Comparison of ENCODE assay signal across 23 mouse cellular contexts in genomic region chr5:43863642-43864041, GRCm38 (mm10). TPM values are rescaled to one million over a fixed set of nuclear protein-coding genes. Genes with fewer than 3 reads are reported as not detected.
A peak's percentile ranks its signal among the peaks of the same experiment; 100 is the strongest.
DNase-seq lines count a peak whose midpoint lies in the region; ATAC-seq and TF ChIP-seq lines count a peak whose summit lies in the region.
"Had no signal": no experiment of that assay in that cellular context is flagged by ENCODE, and none has a peak within 500 bp of the region (broad histone marks: within the 10 kb centered on the region; RNA-seq: fewer than 3 reads in every experiment).

No protein-coding gene starts in this region.

- no peak for DNase-seq in intestine, embryonic 14.5 days (ENCODE audit: low spot score)
- DNase-seq in yolk sac, embryonic 10.5 days (ENCODE audit: low spot score), result peak; percentile 26
- DNase-seq in kidney, adult 11 months, result no peak
- DNase-seq in thymus, postnatal 14 days, result no peak
- DNase-seq: adrenal gland, postnatal 10 days; adrenal gland, postnatal 36 days; cerebellum, adult 18-20 months; cerebellum, adult 9-10 months; cerebellum, postnatal 14 days; gastrocnemius, postnatal 10 days; gastrocnemius, postnatal 36 days; heart, postnatal 36 days had no signal

- peak; percentile 69; the same call in 1 of the 2 replicates for ATAC-seq in intestine, embryonic 14.5 days (replicated peaks; ENCODE audit: low FRiP score, low TSS enrichment, low read depth)
- peak; percentile 68 for ATAC-seq in intestine, postnatal 0 days
- 0 out of 2 replicates have a peak, but pooled peaks have one; percentile 29 for ATAC-seq in stomach, embryonic 15.5 days (ENCODE audit: insufficient read depth, low FRiP score, low read depth)
- no peak for ATAC-seq in hindbrain, embryonic 12.5 days (ENCODE audit: low FRiP score)
- ATAC-seq: forebrain, embryonic 13.5 days; forebrain, embryonic 16.5 days had no signal

- H3K4me3 ChIP-seq in intestine, embryonic 14.5 days (ENCODE audit: low read depth, low read length), result no peak overlapping the region
- H3K4me3 ChIP-seq in intestine, postnatal 0 days (ENCODE audit: low read depth, low read length), result no peak overlapping the region
- no peak overlapping the region for H3K4me3 ChIP-seq in stomach, embryonic 15.5 days (replicated peaks)
- no peak overlapping the region for H3K4me3 ChIP-seq in hindbrain, embryonic 12.5 days
- H3K4me3 ChIP-seq: forebrain, embryonic 10.5 days; forebrain, embryonic 13.5 days; hindbrain, embryonic 10.5 days had no signal

- H3K4me2 ChIP-seq in intestine, embryonic 14.5 days (ENCODE audit: low read length), result no peak overlapping the region
- H3K4me2 ChIP-seq in intestine, postnatal 0 days (replicated peaks; ENCODE audit: low read depth), result no peak overlapping the region
- no peak overlapping the region for H3K4me2 ChIP-seq in stomach, embryonic 15.5 days
- no peak overlapping the region for H3K4me2 ChIP-seq in hindbrain, embryonic 12.5 days (replicated peaks)
- H3K4me2 ChIP-seq: forebrain, embryonic 13.5 days; heart, embryonic 11.5 days; hindbrain, embryonic 14.5 days had no signal

- 56% methylated on average over 6 of the region's 6 CpGs for WGBS in intestine, embryonic 14.5 days
- WGBS in intestine, postnatal 0 days, result 28% methylated on average over 6 of the region's 6 CpGs
- 44% methylated on average over 6 of the region's 6 CpGs for WGBS in stomach, embryonic 15.5 days
- 81% methylated on average over 6 of the region's 6 CpGs for WGBS in hindbrain, embryonic 12.5 days

- H3K4me1 ChIP-seq in intestine, embryonic 14.5 days (replicated peaks; ENCODE audit: control insufficient read depth, insufficient read depth, low read length), result no peaks in the 10 kb centered on the region
- H3K4me1 ChIP-seq in intestine, postnatal 0 days (replicated peaks; ENCODE audit: control insufficient read depth, insufficient read depth, low read length), result peaks cover 4% of the 10 kb centered on the region
- H3K4me1 ChIP-seq in stomach, embryonic 15.5 days, result no peaks in the 10 kb centered on the region
- H3K4me1 ChIP-seq in hindbrain, embryonic 12.5 days, result peaks cover 1% of the 10 kb centered on the region

- H3K27me3 ChIP-seq in intestine, embryonic 14.5 days (replicated peaks; ENCODE audit: control insufficient read depth, insufficient read depth, low read length), result no peaks in the 10 kb centered on the region
- H3K27me3 ChIP-seq in intestine, postnatal 0 days (replicated peaks; ENCODE audit: control insufficient read depth, insufficient read depth, low read length), result no peaks in the 10 kb centered on the region
- no peaks in the 10 kb centered on the region for H3K27me3 ChIP-seq in stomach, embryonic 15.5 days (replicated peaks)
- 0 out of 2 replicates have a peak, but pooled peaks cover 4% of the 10 kb centered on the region for H3K27me3 ChIP-seq in hindbrain, embryonic 12.5 days

- H3K9me3 ChIP-seq in intestine, embryonic 14.5 days (ENCODE audit: control insufficient read depth, low read length), result no peaks in the 10 kb centered on the region
- H3K9me3 ChIP-seq in intestine, postnatal 0 days (ENCODE audit: control insufficient read depth), result no peaks in the 10 kb centered on the region
- H3K9me3 ChIP-seq in stomach, embryonic 15.5 days, result no peaks in the 10 kb centered on the region
- H3K9me3 ChIP-seq in hindbrain, embryonic 12.5 days (replicated peaks), result no peaks in the 10 kb centered on the region
- H3K9me3 ChIP-seq: forebrain, embryonic 10.5 days; forebrain, embryonic 13.5 days; hindbrain, embryonic 10.5 days had no signal

- H3K27ac ChIP-seq in intestine, embryonic 14.5 days (ENCODE audit: low read depth), result 0 out of 2 replicates have a peak overlapping the region, but pooled peaks have one; percentile 1
- H3K27ac ChIP-seq in intestine, postnatal 0 days (ENCODE audit: low read depth, low read length), result 0 out of 2 replicates have a peak overlapping the region, but pooled peaks have one; percentile 21
- H3K27ac ChIP-seq in stomach, embryonic 15.5 days, result 0 out of 2 replicates have a peak overlapping the region, but pooled peaks have one; percentile 31
- H3K27ac ChIP-seq in hindbrain, embryonic 12.5 days, result no peak overlapping the region
- H3K27ac ChIP-seq: forebrain, embryonic 10.5 days; forebrain, embryonic 13.5 days; hindbrain, embryonic 10.5 days; hindbrain, embryonic 14.5 days had no signal

- TF ChIP-seq CTCF in intestine, postnatal 0 days (IDR thresholded peaks at IDR 0.05; ENCODE audit: low read depth), result no peak

- no peak overlapping the region for H3K9ac ChIP-seq in intestine, embryonic 14.5 days (ENCODE audit: low read length)
- H3K9ac ChIP-seq in intestine, postnatal 0 days (ENCODE audit: low read depth, low read length), result no peak overlapping the region
- no peak overlapping the region for H3K9ac ChIP-seq in stomach, embryonic 15.5 days
- H3K9ac ChIP-seq in hindbrain, embryonic 12.5 days, result no peak overlapping the region
- H3K9ac ChIP-seq: forebrain, embryonic 13.5 days; hindbrain, embryonic 14.5 days had no signal

- H3K36me3 ChIP-seq in intestine, embryonic 14.5 days (ENCODE audit: control insufficient read depth, insufficient read depth, low read length), result no peaks in the 10 kb centered on the region
- H3K36me3 ChIP-seq in intestine, postnatal 0 days (ENCODE audit: control insufficient read depth, insufficient read depth), result no peaks in the 10 kb centered on the region
- no peaks in the 10 kb centered on the region for H3K36me3 ChIP-seq in stomach, embryonic 15.5 days
- H3K36me3 ChIP-seq in hindbrain, embryonic 12.5 days, result no peaks in the 10 kb centered on the region
- H3K36me3 ChIP-seq: forebrain, embryonic 10.5 days; hindbrain, embryonic 10.5 days had no signal

RNA-seq across cellular contexts. Expression of gene Cd38, which starts 4.7 kb away (rescaled TPM):
- polyA plus RNA-seq in intestine, embryonic 14.5 days (2014; fragmentation: Nextera tagmentation; extraction: Ambion mirVana), result 14.4 and 15.8 TPM in 2 replicates
- polyA plus RNA-seq in intestine, postnatal 0 days (2015; fragmentation: Nextera tagmentation; extraction: Ambion mirVana), result 9.5 and 10.9 TPM in 2 replicates
- 13.5 and 14.6 TPM in 2 replicates for polyA plus RNA-seq in stomach, embryonic 15.5 days (2015; fragmentation: Nextera tagmentation; extraction: Ambion mirVana)
- polyA plus RNA-seq in hindbrain, embryonic 12.5 days (2016; fragmentation: Nextera tagmentation; extraction: Ambion mirVana), result 5.1 and 5.9 TPM in 2 replicates

RNA-seq across cellular contexts. Expression of gene Fbxl5, which starts 42.2 kb away (rescaled TPM):
- polyA plus RNA-seq in intestine, embryonic 14.5 days (2014; fragmentation: Nextera tagmentation; extraction: Ambion mirVana), result 65.6 and 71.0 TPM in 2 replicates
- polyA plus RNA-seq in intestine, postnatal 0 days (2015; fragmentation: Nextera tagmentation; extraction: Ambion mirVana), result 93.6 and 108 TPM in 2 replicates
- 55.1 and 56.4 TPM in 2 replicates for polyA plus RNA-seq in stomach, embryonic 15.5 days (2015; fragmentation: Nextera tagmentation; extraction: Ambion mirVana)
- polyA plus RNA-seq in hindbrain, embryonic 12.5 days (2016; fragmentation: Nextera tagmentation; extraction: Ambion mirVana), result 60.6 TPM in 2 replicates

RNA-seq across cellular contexts. Expression of gene Bst1, which starts 45.0 kb away (rescaled TPM):
- 0.26 and 0.38 TPM in 2 replicates for polyA plus RNA-seq in intestine, embryonic 14.5 days (2014; fragmentation: Nextera tagmentation; extraction: Ambion mirVana)
- 142 and 144 TPM in 2 replicates for polyA plus RNA-seq in intestine, postnatal 0 days (2015; fragmentation: Nextera tagmentation; extraction: Ambion mirVana)
- 0.72 and 3.0 TPM in 2 replicates for polyA plus RNA-seq in stomach, embryonic 15.5 days (2015; fragmentation: Nextera tagmentation; extraction: Ambion mirVana)
- 0.14 and 0.18 TPM in 2 replicates for polyA plus RNA-seq in hindbrain, embryonic 12.5 days (2016; fragmentation: Nextera tagmentation; extraction: Ambion mirVana)
- polyA plus RNA-seq: forebrain, embryonic 13.5 days; forebrain, embryonic 16.5 days; hindbrain, embryonic 10.5 days; hindbrain, embryonic 14.5 days had no signal

RNA-seq across cellular contexts. Expression of gene Gm7879, which starts 49.3 kb away (rescaled TPM):
- not detected in 2 replicates for polyA plus RNA-seq in intestine, embryonic 14.5 days (2014; fragmentation: Nextera tagmentation; extraction: Ambion mirVana)
- 0.47 and 0.61 TPM in 2 replicates for polyA plus RNA-seq in intestine, postnatal 0 days (2015; fragmentation: Nextera tagmentation; extraction: Ambion mirVana)
- 0.54 and 3.7 TPM in 2 replicates for polyA plus RNA-seq in stomach, embryonic 15.5 days (2015; fragmentation: Nextera tagmentation; extraction: Ambion mirVana)
- not detected in 2 replicates for polyA plus RNA-seq in hindbrain, embryonic 12.5 days (2016; fragmentation: Nextera tagmentation; extraction: Ambion mirVana)
- polyA plus RNA-seq: embryonic facial prominence, embryonic 14.5 days; forebrain, embryonic 16.5 days; heart, embryonic 11.5 days; heart, postnatal 0 days; hindbrain, embryonic 10.5 days had no signal

Comparison
In these comparisons a context has a peak if more than half of its experiments do, and no peak if none do; other contexts are left out.
1. RNA of gene Bst1, which starts 45.0 kb away (polyA plus RNA-seq): 142 to 144 TPM in intestine, postnatal 0 days; 0.72 to 3.0 TPM in stomach, embryonic 15.5 days, 0.26 to 0.38 TPM in intestine, embryonic 14.5 days and 0.14 to 0.18 TPM in hindbrain, embryonic 12.5 days; every median in the first group is over 10 times any median in the second.